Mouse (Mus musculus) testis, adult 2 months (tissue): ENCODE measurements around the gene Csad.

Source experiments
- CTCF ChIP-seq: fragments of 200-500 bp; IDR thresholded peaks from 2 replicates; pipeline ENCODE4 v1.5.1; 2012; ENCODE audit warnings: low read depth, mild to moderate bottlenecking, inconsistent platforms, low read length, moderate library complexity; ENCODE audit not compliant: control insufficient read depth, insufficient read depth, insufficient replicate concordance
- POLR2A ChIP-seq: fragments of 200-500 bp; IDR thresholded peaks from 2 replicates; pipeline ENCODE4 v1.6.1; 2012; ENCODE audit warnings: low read depth, mild to moderate bottlenecking, inconsistent platforms, low read length, moderate library complexity; ENCODE audit not compliant: control insufficient read depth

- TF ChIP-seq POLR2A (no peak), CTCF (no peak)
These were observed 9.6 kb upstream of the Csad start for GRCm38 (mm10) chr15:102214132-102214531.
